Mouse (Mus musculus) intestine, embryonic 14.5 days (tissue): ENCODE results near the gene Agmat. TPM values are rescaled to one million over a fixed set of nuclear protein-coding genes. Genes with fewer than 3 reads are reported as not detected.
A peak's percentile ranks its signal among the peaks of the same experiment; 100 is the strongest.

ENCODE experiments used
- ATAC-seq: fragments of 200-750 bp; cut with Nextera tagmentation; replicated peaks from 2 replicates; pipeline ENCODE4 v1.8.0; 2017; ENCODE audit warnings: low read depth, moderate number of reproducible peaks, moderate TSS enrichment, moderate library complexity; ENCODE audit not compliant: low FRiP score, low TSS enrichment
- DNase-seq: peaks from one replicate; pipeline ENCODE4 v3.0.0-alpha.2; 2018; ENCODE audit warnings: low spot score
- H3K27ac ChIP-seq: fragments of 300-500 bp; sonication (generic); 2 replicates; pipeline ENCODE4 v1.5.1; 2014; ENCODE audit warnings: low read depth, mild to moderate bottlenecking, control low read depth
- H3K27me3 ChIP-seq: fragments of 300-500 bp; sonication (generic); replicated peaks from 2 replicates; pipeline ENCODE4 v1.6.1; 2014; ENCODE audit warnings: low read length, control low read depth; ENCODE audit not compliant: control insufficient read depth, insufficient read depth
- H3K36me3 ChIP-seq: fragments of 300-500 bp; sonication (generic); 2 replicates; pipeline ENCODE4 v1.6.1; 2014; ENCODE audit warnings: low read length, control low read depth; ENCODE audit not compliant: control insufficient read depth, insufficient read depth
- H3K4me1 ChIP-seq: fragments of 300-500 bp; sonication (generic); replicated peaks from 2 replicates; pipeline ENCODE4 v1.6.1; 2014; ENCODE audit warnings: low read length, control low read depth, mixed read lengths; ENCODE audit not compliant: control insufficient read depth, insufficient read depth
- H3K4me2 ChIP-seq: fragments of 300-500 bp; sonication (generic); 2 replicates; pipeline ENCODE4 v1.6.1; 2014; ENCODE audit warnings: low read length
- H3K4me3 ChIP-seq: fragments of 300-500 bp; sonication (generic); 2 replicates; pipeline ENCODE4 v1.5.1; 2014; ENCODE audit warnings: low read depth, low read length, control low read depth, mixed read lengths
- H3K9ac ChIP-seq: fragments of 300-500 bp; sonication (generic); 2 replicates; pipeline ENCODE4 v1.6.1; 2014; ENCODE audit warnings: mild to moderate bottlenecking, low read length
- H3K9me3 ChIP-seq: fragments of 300-500 bp; sonication (generic); 2 replicates; pipeline ENCODE4 v1.6.1; 2016; ENCODE audit warnings: low read length, control low read depth; ENCODE audit not compliant: control insufficient read depth
- WGBS: fragments of 180-500 bp; shearing (Covaris S2); extraction: QIAGEN DNeasy Blood & Tissue Kit; methylation state at CpG from one replicate; pipeline ENCODE4 v1.1.7; 2014; 5-methylcytosine and 5-hydroxymethylcytosine counted together
- polyA plus RNA-seq: library from polyadenylated mRNA; unstranded; fragments of >200 nt; fragmentation: Nextera tagmentation; extraction: Ambion mirVana; gene quantifications from 2 replicates; pipeline ENCODE4 v1.2.1, GENCODE M21; 2014

Agmat gene
- polyA plus RNA-seq, 1 experiment from 2014 or later, result 12.7 TPM

- ATAC-seq (no peak), DNase-seq (no peak)
- Histone ChIP-seq H3K9me3 (no peaks in the 10 kb centered on the region), H3K36me3 (peaks cover 38% of the 10 kb centered on the region), H3K27me3 (no peaks in the 10 kb centered on the region), H3K27ac (no peak overlapping the region), H3K9ac (no peak overlapping the region), H3K4me3 (no peak overlapping the region), H3K4me1 (no peaks in the 10 kb centered on the region), H3K4me2 (no peak overlapping the region)
- WGBS, result 80% methylated on average over 4 of the region's 4 CpGs
Measured at GRCm38 (mm10) chr4:141760942-141761341, 14.5 kb downstream of the Agmat start.

DNA sequence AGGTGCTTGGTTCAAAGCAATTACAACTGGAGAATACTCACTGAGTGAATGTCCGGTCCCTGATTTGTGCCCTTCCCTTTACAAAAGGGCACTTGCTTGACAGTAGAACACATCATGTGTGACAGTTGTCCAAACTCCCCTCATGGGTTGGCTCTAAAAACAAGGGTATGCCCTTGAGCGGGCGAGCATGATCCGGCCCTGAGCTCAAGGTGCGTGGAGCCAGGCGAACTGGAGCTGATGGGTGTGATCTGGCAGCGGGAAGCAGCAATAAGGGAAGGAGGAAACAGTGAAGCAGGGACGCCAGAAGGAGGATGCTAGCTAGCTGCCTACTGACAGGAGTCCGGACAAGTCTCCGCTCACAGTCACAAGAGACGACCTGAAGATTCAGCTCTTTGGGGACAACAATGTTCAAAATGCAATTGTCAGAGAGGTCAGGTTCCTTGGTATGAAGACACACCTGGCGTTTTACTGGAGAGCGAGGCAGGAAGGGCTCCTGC, 15.7 kb downstream of the Agmat start:
- WGBS, result 91% methylated on average over 13 of the region's 13 CpGs
- no peaks in the 10 kb centered on the region for H3K27me3 ChIP-seq
- no peaks in the 10 kb centered on the region for H3K9me3 ChIP-seq
- no peak for ATAC-seq
- no peak overlapping the region for H3K27ac ChIP-seq
- H3K4me2 ChIP-seq, result no peak overlapping the region
- no peak overlapping the region for H3K9ac ChIP-seq
- peaks cover 39% of the 10 kb centered on the region for H3K36me3 ChIP-seq
- H3K4me1 ChIP-seq, result peaks cover 5% of the 10 kb centered on the region; the same call in 1 of the 2 replicates
- DNase-seq, result no peak
- no peak overlapping the region for H3K4me3 ChIP-seq

DNA sequence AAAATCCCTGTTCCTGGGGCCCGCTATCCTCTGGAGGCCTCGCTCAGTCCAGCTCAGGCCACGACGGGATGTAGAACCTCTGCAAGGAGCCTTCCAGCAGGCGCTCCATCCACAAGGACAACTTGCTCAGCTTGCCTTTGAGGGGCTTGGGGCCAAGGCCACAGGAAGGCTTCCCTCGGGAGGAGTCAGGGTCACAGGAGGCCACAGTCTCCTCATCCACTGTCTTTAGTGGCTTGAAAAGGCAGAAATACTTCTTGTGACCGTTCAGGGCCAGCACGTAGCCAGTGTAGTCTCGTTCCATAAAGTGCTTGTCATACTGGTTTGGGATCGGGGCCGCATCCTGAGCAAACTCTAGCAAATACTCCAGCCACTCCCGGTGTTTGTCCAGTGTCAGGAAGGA, 17.0 kb downstream of the Agmat start:
- ATAC-seq (no peak), DNase-seq (no peak)
- no peak overlapping the region for H3K4me3 ChIP-seq
- no peak overlapping the region for H3K4me2 ChIP-seq
- H3K9ac ChIP-seq, result no peak overlapping the region
- H3K27ac ChIP-seq, result no peak overlapping the region
- H3K4me1 ChIP-seq, result peaks cover 13% of the 10 kb centered on the region
- WGBS, result 90% methylated on average over 12 of the region's 12 CpGs
- no peaks in the 10 kb centered on the region for H3K9me3 ChIP-seq
- H3K27me3 ChIP-seq, result no peaks in the 10 kb centered on the region
- H3K36me3 ChIP-seq, result peaks cover 52% of the 10 kb centered on the region

GRCm38 (mm10) chr4:141765008-141765407, 18.5 kb downstream of the Agmat start:
- no peak for ATAC-seq
- WGBS, result 91% methylated on average over 3 of the region's 3 CpGs
- H3K36me3 ChIP-seq, result peaks cover 67% of the 10 kb centered on the region

DNA sequence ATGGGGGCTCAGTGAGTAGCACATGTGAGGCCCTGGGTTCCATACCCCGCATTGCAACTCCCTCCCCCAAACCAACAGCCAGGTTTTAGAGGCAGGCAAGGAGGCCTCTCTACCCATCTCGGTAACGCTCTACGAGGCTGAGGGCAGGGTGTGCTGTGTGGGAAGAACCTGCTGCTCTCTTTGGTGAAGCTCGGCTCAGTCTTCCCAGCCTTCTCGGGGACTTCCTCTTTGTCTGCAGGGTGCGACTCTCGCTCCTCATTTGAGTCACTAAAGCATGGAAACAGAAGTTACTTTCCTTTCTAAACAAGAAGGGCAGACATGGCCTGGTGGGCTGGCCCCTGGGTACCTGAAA, 19.8 kb downstream of the Agmat start:
- Histone ChIP-seq H3K9ac (no peak overlapping the region), H3K4me3 (no peak overlapping the region), H3K9me3 (no peaks in the 10 kb centered on the region), H3K27me3 (no peaks in the 10 kb centered on the region), H3K27ac (peak overlapping the region; percentile 85), H3K4me2 (0 out of 2 replicates have a peak overlapping the region, but pooled peaks have one; percentile 4), H3K36me3 (peaks cover 80% of the 10 kb centered on the region), H3K4me1 (peaks cover 13% of the 10 kb centered on the region)
- DNase-seq, result no peak
- 78% methylated on average over 8 of the region's 8 CpGs for WGBS
- 0 out of 2 replicates have a peak, but pooled peaks have one; percentile 13 for ATAC-seq

More at GRCm38 (mm10) chr4:141765008-141765407, 18.5 kb downstream of the Agmat start:
- no peaks in the 10 kb centered on the region for H3K9me3 ChIP-seq
- H3K27me3 ChIP-seq, result no peaks in the 10 kb centered on the region
- H3K4me2 ChIP-seq, result no peak overlapping the region
- no peak for DNase-seq
- no peak overlapping the region for H3K9ac ChIP-seq
- H3K27ac ChIP-seq, result no peak overlapping the region
- peaks cover 13% of the 10 kb centered on the region for H3K4me1 ChIP-seq
- no peak overlapping the region for H3K4me3 ChIP-seq

DNA sequence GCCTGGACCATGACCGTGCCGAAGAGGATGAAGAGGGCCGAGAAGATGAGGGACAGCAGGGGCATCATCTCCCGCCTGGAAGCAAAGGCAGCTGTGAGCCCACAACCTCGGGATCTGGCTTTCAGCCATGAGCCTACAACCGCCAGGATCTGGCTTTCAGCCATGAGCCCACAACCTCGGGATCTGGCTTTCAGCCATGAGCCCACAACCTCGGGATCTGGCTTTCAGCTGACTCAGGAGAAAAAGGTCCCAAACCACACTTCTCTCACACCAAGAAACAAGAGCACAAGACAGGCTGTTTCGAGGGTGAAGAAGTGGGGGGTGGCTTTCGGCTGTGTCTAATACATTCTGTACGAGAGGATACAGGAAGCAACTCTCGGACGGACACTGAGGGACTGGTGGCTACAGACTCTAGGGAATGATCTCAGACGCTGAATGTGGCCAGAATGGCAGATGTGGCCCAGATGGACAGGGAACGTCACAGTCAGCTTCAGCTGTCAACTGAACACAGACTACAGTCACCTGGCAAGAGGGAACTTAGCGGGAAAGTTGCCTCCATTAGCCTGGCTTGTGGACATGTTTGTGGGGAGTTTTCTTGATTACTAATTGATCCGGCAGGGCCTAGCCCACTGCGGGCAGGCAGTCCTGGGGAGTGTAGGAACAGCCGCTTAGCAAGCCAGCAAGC, 20.3 kb downstream of the Agmat start:
- Histone ChIP-seq H3K36me3 (peaks cover 81% of the 10 kb centered on the region), H3K4me1 (peaks cover 13% of the 10 kb centered on the region), H3K4me3 (no peak overlapping the region), H3K9me3 (no peaks in the 10 kb centered on the region), H3K9ac (no peak overlapping the region), H3K27me3 (no peaks in the 10 kb centered on the region), H3K27ac (peak overlapping the region; percentile 85), H3K4me2 (peak overlapping the region; percentile 4; the same call in 1 of the 2 replicates)
- peak; percentile 74 for DNase-seq
- 39% methylated on average over 19 of the region's 19 CpGs for WGBS
- peak; percentile 70 for ATAC-seq

DNA sequence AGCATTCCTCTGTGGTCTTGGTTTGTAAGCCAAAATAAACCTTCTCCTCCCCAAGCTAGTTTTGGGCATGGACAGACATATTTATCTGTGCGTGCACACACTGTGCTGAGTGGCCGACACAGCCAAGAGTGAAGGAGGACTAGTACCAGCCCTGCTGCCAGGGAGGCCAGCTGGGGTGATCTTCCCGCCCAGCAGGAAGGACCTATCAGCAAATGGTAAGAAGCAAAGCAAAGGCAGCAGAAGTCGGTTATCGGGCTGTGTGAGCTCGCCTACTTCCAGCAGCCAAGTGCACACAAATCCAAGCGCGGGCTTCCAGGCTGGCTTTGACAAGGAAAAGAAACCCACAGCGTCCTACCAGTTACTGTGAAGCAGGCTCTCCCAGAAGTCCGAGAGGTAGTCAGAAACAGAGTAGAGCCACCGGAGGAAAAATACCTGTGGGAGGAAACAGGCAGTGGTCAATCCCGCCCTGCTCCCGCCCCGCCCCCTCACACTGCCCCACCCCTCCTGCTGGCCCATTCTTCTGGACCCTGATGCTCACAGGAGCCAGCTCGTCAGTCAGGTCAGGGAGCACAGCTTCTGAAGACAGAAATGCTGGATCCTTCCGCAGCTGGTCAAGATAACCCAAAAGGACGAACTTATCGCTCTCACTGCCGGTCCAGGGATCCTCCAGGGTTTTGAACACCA, 21.0 kb downstream of the Agmat start:
- peak overlapping the region; percentile 4; the same call in 1 of the 2 replicates for H3K4me2 ChIP-seq
- peak overlapping the region; percentile 85 for H3K27ac ChIP-seq
- no peaks in the 10 kb centered on the region for H3K9me3 ChIP-seq
- no peaks in the 10 kb centered on the region for H3K27me3 ChIP-seq
- no peak for DNase-seq
- WGBS, result 66% methylated on average over 19 of the region's 19 CpGs
- ATAC-seq, result 0 out of 2 replicates have a peak, but pooled peaks have one; percentile 41
- no peak overlapping the region for H3K9ac ChIP-seq
- H3K4me1 ChIP-seq, result peaks cover 13% of the 10 kb centered on the region
- peaks cover 80% of the 10 kb centered on the region for H3K36me3 ChIP-seq
- H3K4me3 ChIP-seq, result no peak overlapping the region

DNA sequence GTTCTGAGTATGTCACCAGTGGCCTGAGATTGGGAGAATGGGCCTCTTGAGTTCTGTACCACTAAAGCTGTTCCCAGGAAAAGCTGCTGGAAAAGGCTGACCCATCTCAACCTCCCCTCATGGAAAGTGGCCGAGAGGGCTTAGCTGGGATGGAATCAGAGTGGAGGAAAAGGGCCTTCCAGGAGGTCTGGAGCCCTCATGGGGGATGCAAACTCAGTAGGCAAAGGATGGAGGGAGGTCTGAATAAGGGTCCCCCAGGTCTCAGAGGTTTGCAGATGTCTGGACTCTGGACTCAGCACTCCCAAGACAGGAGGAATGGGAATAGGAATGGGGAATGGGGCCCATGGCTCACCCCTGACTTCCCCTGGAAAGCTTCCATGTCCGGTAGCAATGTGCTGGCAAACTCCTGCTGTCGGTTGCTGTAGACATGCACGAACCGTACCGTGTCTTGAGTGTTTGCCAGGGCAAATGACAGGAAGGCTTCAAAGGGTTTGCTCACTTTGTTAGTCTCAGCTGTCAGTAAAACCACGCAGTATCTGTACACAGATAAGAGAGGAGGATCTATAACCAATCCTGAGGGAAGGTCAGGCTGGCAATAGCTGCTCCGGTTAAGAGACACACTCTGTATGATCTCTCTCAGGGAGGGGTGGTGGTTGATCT, 23.2 kb downstream of the Agmat start:
- H3K27me3 ChIP-seq, result no peaks in the 10 kb centered on the region
- peaks cover 13% of the 10 kb centered on the region for H3K4me1 ChIP-seq
- WGBS, result 87% methylated on average over 8 of the region's 8 CpGs
- H3K4me3 ChIP-seq, result no peak overlapping the region
- H3K36me3 ChIP-seq, result peaks cover 81% of the 10 kb centered on the region
- no peak overlapping the region for H3K9ac ChIP-seq
- H3K4me2 ChIP-seq, result no peak overlapping the region
- H3K27ac ChIP-seq, result no peak overlapping the region
- no peaks in the 10 kb centered on the region for H3K9me3 ChIP-seq
- DNase-seq, result no peak
- no peak for ATAC-seq
